Mouse (Mus musculus): Measurements from ENCODE around the gene Sorl1.

- no peak for TF ChIP-seq CTCF (IDR thresholded peaks at IDR 0.05; ENCODE audit: low read depth)
- TF ChIP-seq EP300 (IDR thresholded peaks at IDR 0.05; ENCODE audit: low read depth): no peak
Measured at GRCm38 (mm10) chr9:41952650-41953204, 171.4 kb downstream of the Sorl1 start.

All from heart, postnatal 0 days (tissue).